Mouse (Mus musculus) forebrain, postnatal 0 days (tissue): ENCODE results near the gene Dnajc3. TPM values are rescaled to one million over a fixed set of nuclear protein-coding genes. Genes with fewer than 3 reads are reported as not detected.
A peak's percentile ranks its signal among the peaks of the same experiment; 100 is the strongest.

ENCODE experiments used
- ATAC-seq: fragments of 200-750 bp; cut with Nextera tagmentation; 2 replicates; pipeline ENCODE4 v1.8.0; 2017; ENCODE audit warnings: mild to moderate bottlenecking, moderate library complexity
- DNase-seq: peaks from one replicate; pipeline ENCODE4 v3.0.0-alpha.2; 2015
- H3K27ac ChIP-seq: fragments of 300-500 bp; sonication (generic); 2 replicates; pipeline ENCODE4 v1.5.1; 2014; ENCODE audit warnings: low read depth, mild to moderate bottlenecking, antibody characterized with exemption, low read length, moderate library complexity, mixed read lengths
- H3K27me3 ChIP-seq: fragments of 300-500 bp; sonication (generic); 2 replicates; pipeline ENCODE4 v1.6.1; 2014; ENCODE audit warnings: mild to moderate bottlenecking, low read length, mixed read lengths; ENCODE audit not compliant: insufficient read depth
- H3K36me3 ChIP-seq: fragments of 300-500 bp; sonication (generic); 2 replicates; pipeline ENCODE4 v1.6.1; 2014; ENCODE audit warnings: mild to moderate bottlenecking, moderate library complexity; ENCODE audit not compliant: insufficient read depth
- H3K4me1 ChIP-seq: fragments of 300-500 bp; sonication (generic); 2 replicates; pipeline ENCODE4 v1.6.1; 2014; ENCODE audit warnings: antibody characterized with exemption; ENCODE audit not compliant: insufficient read depth
- H3K4me2 ChIP-seq: fragments of 300-500 bp; sonication (generic); 2 replicates; pipeline ENCODE4 v1.6.1; 2014; ENCODE audit warnings: low read depth, mild to moderate bottlenecking, moderate library complexity
- H3K4me3 ChIP-seq: fragments of 300-500 bp; sonication (generic); 2 replicates; pipeline ENCODE4 v1.5.1; 2014; ENCODE audit warnings: low read depth, low read length, mixed read lengths
- H3K9ac ChIP-seq: fragments of 300-500 bp; sonication (generic); 2 replicates; pipeline ENCODE4 v1.6.1; 2014; ENCODE audit warnings: mild to moderate bottlenecking
- H3K9me3 ChIP-seq: fragments of 300-500 bp; sonication (generic); 2 replicates; pipeline ENCODE4 v1.6.1; 2016; ENCODE audit warnings: low read length
- CTCF ChIP-seq: sonication (generic); IDR thresholded peaks from 2 replicates; pipeline ENCODE4 v1.5.1; 2016; ENCODE audit warnings: antibody characterized with exemption, control low read depth, low read depth
- WGBS: fragments of 180-500 bp; shearing (Covaris S2); extraction: QIAGEN DNeasy Blood & Tissue Kit; methylation state at CpG from one replicate; pipeline ENCODE4 v1.1.7; 2014; 5-methylcytosine and 5-hydroxymethylcytosine counted together
- polyA plus RNA-seq: library from polyadenylated mRNA; unstranded; fragments of >200 nt; fragmentation: Nextera tagmentation; extraction: Ambion mirVana; gene quantifications from 2 replicates; pipeline ENCODE4 v1.2.1, GENCODE M21; 2015
- total RNA-seq: library from RNA; depleted of rRNA; stranded (reverse); fragments of >200 nt; gene quantifications from 2 replicates; pipeline ENCODE4 v1.2.3, GENCODE M21; 2014; rRNA removed

Dnajc3 gene
- total and polyA plus RNA-seq, 2 experiments from 2014 or later = 19.4 to 27.0 TPM

DNA sequence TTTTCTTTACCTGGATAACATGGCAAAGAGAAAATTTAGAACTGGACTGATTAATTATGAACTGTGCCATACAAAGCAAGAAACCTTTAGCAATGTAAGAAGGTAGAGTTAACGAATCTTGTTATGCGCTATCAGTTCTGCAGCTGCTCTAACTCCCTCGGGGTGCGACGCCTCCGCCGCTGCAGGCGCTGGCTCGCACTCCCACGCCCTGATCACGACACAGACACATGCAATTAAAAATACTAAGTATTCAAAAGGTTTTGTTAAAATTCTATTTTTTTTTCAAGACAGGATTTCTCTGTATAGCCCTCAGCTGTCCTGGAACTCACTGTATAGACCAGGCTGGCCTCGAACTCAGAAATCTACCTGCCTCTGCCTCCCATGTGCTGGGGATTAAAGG, 75.8 kb downstream of the Dnajc3 start:
- no peak for DNase-seq

DNA sequence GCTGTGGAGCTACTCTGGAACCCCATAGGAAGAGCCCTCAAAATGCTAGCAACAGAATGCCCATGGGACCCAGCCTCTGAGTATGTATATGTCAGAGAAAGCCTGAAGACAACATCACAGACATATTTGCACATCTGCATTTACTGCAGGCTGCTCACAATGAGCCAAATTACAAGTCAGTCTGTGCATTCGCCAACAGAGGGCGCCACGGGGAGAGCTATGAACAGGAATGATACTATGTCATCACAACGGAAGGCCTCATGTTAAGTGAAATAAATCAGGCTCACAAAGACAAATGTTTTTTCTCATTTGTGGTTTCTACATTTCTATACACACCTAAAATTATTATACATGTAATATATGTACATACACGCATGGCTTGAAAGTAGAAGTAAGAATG, 88.1 kb downstream of the Dnajc3 start:
- no peak for ATAC-seq
- 74% methylated on average over 5 of the region's 5 CpGs for WGBS

More for the DNA sequence above, 75.8 kb downstream of the Dnajc3 start:
- Histone ChIP-seq H3K4me3 (no peak overlapping the region), H3K27ac (no peak overlapping the region), H3K9ac (no peak overlapping the region), H3K27me3 (no peaks in the 10 kb centered on the region), H3K9me3 (no peaks in the 10 kb centered on the region), H3K4me2 (peak overlapping the region; percentile 36; the same call in 1 of the 2 replicates), H3K36me3 (peaks cover 6% of the 10 kb centered on the region; the same call in 1 of the 2 replicates), H3K4me1 (no peaks in the 10 kb centered on the region)
- TF ChIP-seq CTCF = no peak
- ATAC-seq = peak; percentile 34; the same call in 1 of the 2 replicates
- 74% methylated on average over 12 of the region's 12 CpGs for WGBS

GRCm38 (mm10) chr14:119027130-119027529, 89.4 kb downstream of the Dnajc3 start:
- H3K9ac ChIP-seq = no peak overlapping the region
- 43% methylated on average over 4 of the region's 4 CpGs for WGBS
- TF ChIP-seq CTCF = peak; percentile 78
- H3K27ac ChIP-seq = no peak overlapping the region
- peaks cover 13% of the 10 kb centered on the region; the same call in 1 of the 2 replicates for H3K36me3 ChIP-seq
- H3K27me3 ChIP-seq = no peaks in the 10 kb centered on the region
- no peaks in the 10 kb centered on the region for H3K4me1 ChIP-seq
- H3K4me3 ChIP-seq = no peak overlapping the region
- H3K9me3 ChIP-seq = no peaks in the 10 kb centered on the region
- ATAC-seq (peak; percentile 60; the same call in 1 of the 2 replicates), DNase-seq (peak; percentile 49)
- H3K4me2 ChIP-seq = no peak overlapping the region

More for the DNA sequence above, 88.1 kb downstream of the Dnajc3 start:
- Histone ChIP-seq H3K4me1 (no peaks in the 10 kb centered on the region), H3K27me3 (no peaks in the 10 kb centered on the region), H3K36me3 (peaks cover 5% of the 10 kb centered on the region; the same call in 1 of the 2 replicates), H3K9ac (no peak overlapping the region), H3K9me3 (no peaks in the 10 kb centered on the region), H3K27ac (no peak overlapping the region), H3K4me2 (no peak overlapping the region), H3K4me3 (no peak overlapping the region)
- peak; percentile 18 for DNase-seq
- TF ChIP-seq CTCF = peak; percentile 42

DNA sequence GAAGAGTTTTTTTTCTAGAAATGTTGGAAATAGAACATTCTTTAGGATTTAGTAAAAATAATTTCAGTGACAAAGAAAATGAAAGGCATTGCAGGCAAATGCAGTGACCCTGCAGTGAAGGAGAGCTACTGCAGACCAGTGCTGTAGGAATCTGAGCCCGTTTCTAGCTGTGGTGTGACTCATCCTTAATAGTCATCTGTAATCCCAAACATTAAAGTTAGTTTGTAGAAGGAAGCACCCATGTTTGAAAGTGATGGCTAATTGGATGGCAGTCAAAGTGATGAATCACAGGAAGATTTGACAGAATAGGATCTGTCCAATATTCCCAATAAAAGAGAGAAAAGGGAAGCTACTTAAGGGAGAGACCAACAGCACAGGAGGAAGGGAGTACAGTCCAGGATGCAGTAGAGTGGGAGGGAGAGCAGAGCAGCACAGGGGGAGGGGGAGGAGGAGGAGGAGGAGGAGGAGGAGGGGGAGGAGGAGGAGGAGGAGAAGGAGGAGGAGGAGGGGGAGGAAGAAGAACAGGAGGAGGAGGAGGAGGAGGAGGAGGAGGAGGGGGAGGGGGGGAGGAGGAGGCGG, 90.0 kb downstream of the Dnajc3 start:
- WGBS = 74% methylated on average over 2 of the region's 2 CpGs
- ATAC-seq (no peak), DNase-seq (no peak)
- Histone ChIP-seq H3K27me3 (no peaks in the 10 kb centered on the region), H3K27ac (no peak overlapping the region), H3K9me3 (no peaks in the 10 kb centered on the region), H3K9ac (no peak overlapping the region), H3K4me2 (no peak overlapping the region), H3K4me1 (no peaks in the 10 kb centered on the region), H3K36me3 (peaks cover 13% of the 10 kb centered on the region; the same call in 1 of the 2 replicates), H3K4me3 (no peak overlapping the region)
- TF ChIP-seq CTCF = no peak

Other genes starting within 250 kb of the Dnajc3 start
- 1.7 and 4.1 TPM in 2 replicates for gene Abcc4, start 231.8 kb upstream of the Dnajc3 start, total RNA-seq
- gene Abcc4, start 231.8 kb upstream of the Dnajc3 start, polyA plus RNA-seq = 1.2 and 2.0 TPM in 2 replicates
- gene Cldn10, start 150.1 kb upstream of the Dnajc3 start, total RNA-seq = 2.4 and 3.1 TPM in 2 replicates
- gene Cldn10, start 150.1 kb upstream of the Dnajc3 start, polyA plus RNA-seq = 7.2 and 11.3 TPM in 2 replicates
- 187 and 205 TPM in 2 replicates for gene Dzip1, start 12.5 kb upstream of the Dnajc3 start, total RNA-seq
- gene Dzip1, start 12.5 kb upstream of the Dnajc3 start, polyA plus RNA-seq = 30.8 and 48.2 TPM in 2 replicates
- gene Uggt2, start 161.5 kb downstream of the Dnajc3 start, total RNA-seq = 20.3 and 22.0 TPM in 2 replicates
- gene Uggt2, start 161.5 kb downstream of the Dnajc3 start, polyA plus RNA-seq = 3.1 and 6.9 TPM in 2 replicates
- 21.7 and 23.4 TPM in 2 replicates for gene Hs6st3, start 200.4 kb downstream of the Dnajc3 start, total RNA-seq
- gene Hs6st3, start 200.4 kb downstream of the Dnajc3 start, polyA plus RNA-seq = 1.3 and 2.4 TPM in 2 replicates